ENCODE assay signal across 27 mouse cellular contexts in the genomic region with DNA sequence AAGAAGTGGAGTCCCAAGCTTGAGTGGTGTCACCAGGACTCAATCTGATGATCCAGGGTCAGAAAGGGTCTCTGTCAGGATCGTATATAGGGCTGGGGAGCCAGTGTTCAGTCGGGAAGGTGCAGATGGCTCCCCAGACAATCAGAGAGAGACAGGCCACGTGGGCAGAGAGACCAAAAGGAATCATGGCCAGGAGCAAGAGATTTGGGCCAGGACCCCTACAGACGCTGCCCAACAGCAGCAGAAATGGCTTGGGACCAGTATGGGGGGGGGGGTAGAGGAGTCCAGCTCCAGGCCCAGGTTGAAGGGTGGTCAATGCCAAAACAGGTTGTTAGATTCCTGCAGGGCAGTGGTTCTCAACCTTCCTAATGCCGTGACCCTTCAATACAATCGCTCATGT. TPM values are rescaled to one million over a fixed set of nuclear protein-coding genes. Genes with fewer than 3 reads are reported as not detected.
"Had no signal": no experiment of that assay in that cellular context is flagged by ENCODE, and none has a peak within 500 bp of the region (broad histone marks: within the 10 kb centered on the region; RNA-seq: fewer than 3 reads in every experiment).

No protein-coding gene starts in this region.

- H3K4me2 ChIP-seq: heart, embryonic 11.5 days; heart, embryonic 13.5 days; heart, embryonic 15.5 days; intestine, embryonic 15.5 days; limb, embryonic 13.5 days; limb, embryonic 15.5 days; liver, embryonic 12.5 days had no signal

- H3K36me3 ChIP-seq: heart, embryonic 13.5 days; heart, embryonic 15.5 days; intestine, embryonic 15.5 days; limb, embryonic 13.5 days; limb, embryonic 15.5 days; liver, embryonic 12.5 days had no signal

- H3K27ac ChIP-seq: gastrocnemius, adult 2 months; heart, embryonic 13.5 days; heart, embryonic 15.5 days; intestine, embryonic 15.5 days; layer of hippocampus, adult 2 months; left cerebral cortex, adult 2 months; limb, embryonic 13.5 days; limb, embryonic 15.5 days; liver, embryonic 12.5 days; liver, embryonic 14.5 days had no signal

- H3K9ac ChIP-seq: heart, embryonic 13.5 days; heart, embryonic 15.5 days; intestine, embryonic 15.5 days; limb, embryonic 13.5 days; limb, embryonic 15.5 days; liver, embryonic 12.5 days; liver, embryonic 14.5 days had no signal

- H3K9me3 ChIP-seq: heart, embryonic 13.5 days; heart, embryonic 15.5 days; intestine, embryonic 15.5 days; limb, embryonic 13.5 days; limb, embryonic 15.5 days; liver, embryonic 12.5 days had no signal

- DNase-seq: gastrocnemius, adult 2 months; gastrocnemius, postnatal 10 days; gastrocnemius, postnatal 25 days; heart, adult 18-20 months; heart, postnatal 14 days; heart, postnatal 36 days; kidney, adult 18-20 months; kidney, adult 8-10 months; kidney, postnatal 10 days; kidney, postnatal 25 days; lung, adult 18-20 months had no signal

- H3K4me3 ChIP-seq: gastrocnemius, adult 2 months; heart, embryonic 13.5 days; heart, embryonic 15.5 days; intestine, embryonic 15.5 days; layer of hippocampus, adult 2 months; left cerebral cortex, adult 2 months; limb, embryonic 13.5 days; limb, embryonic 15.5 days; liver, embryonic 12.5 days had no signal

- ATAC-seq: inflammation-experienced regulatory T-cells, adult 6 months; intestine, embryonic 15.5 days; intestine, postnatal 0 days; liver, embryonic 12.5 days had no signal

RNA-seq across cellular contexts. Expression of a gene that starts 29.2 kb away (rescaled TPM):
- total RNA-seq: granulocyte monocyte progenitor cell, adult 5-6 weeks; hematopoietic stem cell, adult 5-6 weeks; liver, adult 2 months had no signal
- polyA plus RNA-seq: inflammation-experienced regulatory T-cells, adult 6 months; liver, adult 2 months; liver, embryonic 16.5 days had no signal
